Mouse (Mus musculus) bone marrow macrophage, adult 2 months (primary cell): ENCODE results near the gene Ccdc163.

Source experiments
- CTCF ChIP-seq: IDR thresholded peaks from 2 replicates; pipeline ENCODE4 v1.5.1; 2012; ENCODE audit warnings: low read depth, mild to moderate bottlenecking, low read length, moderate library complexity
- POLR2A ChIP-seq: IDR thresholded peaks from 2 replicates; pipeline ENCODE4 v1.6.1; 2012; ENCODE audit warnings: mild to moderate bottlenecking, low read depth, low read length, borderline replicate concordance

- TF ChIP-seq CTCF (no peak), POLR2A (no peak)
Observed at GRCm38 (mm10) chr4:116731077-116731476, 22.8 kb downstream of the Ccdc163 start.
